Mouse (Mus musculus) heart, embryonic 11.5 days (tissue): Measurements from ENCODE around the gene 4930579F01Rik. TPM values are rescaled to one million over a fixed set of nuclear protein-coding genes. Genes with fewer than 3 reads are reported as not detected.

Source experiments
- ATAC-seq: fragments of 200-750 bp; cut with Nextera tagmentation; replicated peaks from 2 replicates; pipeline ENCODE4 v1.8.0; 2017; ENCODE audit warnings: moderate library complexity; ENCODE audit not compliant: insufficient number of reproducible peaks, low FRiP score, low TSS enrichment
- H3K27ac ChIP-seq: fragments of 300-500 bp; sonication (generic); 2 replicates; pipeline ENCODE4 v1.5.1; 2014; ENCODE audit warnings: mild to moderate bottlenecking, low read depth, low read length
- H3K27me3 ChIP-seq: fragments of 300-500 bp; sonication (generic); 2 replicates; pipeline ENCODE4 v1.6.1; 2014; ENCODE audit warnings: mild to moderate bottlenecking, low read length, mixed read lengths; ENCODE audit not compliant: control insufficient read depth, insufficient read depth
- H3K36me3 ChIP-seq: fragments of 300-500 bp; sonication (generic); 2 replicates; pipeline ENCODE4 v1.6.1; 2014; ENCODE audit warnings: mild to moderate bottlenecking, low read length, moderate library complexity, mixed read lengths; ENCODE audit not compliant: control insufficient read depth, insufficient read depth
- H3K4me1 ChIP-seq: fragments of 300-500 bp; sonication (generic); 2 replicates; pipeline ENCODE4 v1.6.1; 2014; ENCODE audit warnings: low read length; ENCODE audit not compliant: control insufficient read depth, insufficient read depth
- H3K4me2 ChIP-seq: fragments of 300-500 bp; sonication (generic); 2 replicates; pipeline ENCODE4 v1.6.1; 2014; ENCODE audit warnings: mild to moderate bottlenecking, moderate library complexity
- H3K4me3 ChIP-seq: fragments of 300-500 bp; sonication (generic); 2 replicates; pipeline ENCODE4 v1.5.1; 2014; ENCODE audit warnings: low read depth, low read length
- H3K9ac ChIP-seq: fragments of 300-500 bp; sonication (generic); 2 replicates; pipeline ENCODE4 v1.6.1; 2014; ENCODE audit warnings: mild to moderate bottlenecking, low read depth, low read length, moderate library complexity
- H3K9me3 ChIP-seq: fragments of 300-500 bp; sonication (generic); replicated peaks from 2 replicates; pipeline ENCODE4 v1.6.1; 2016; ENCODE audit warnings: low read length; ENCODE audit not compliant: control insufficient read depth
- WGBS: fragments of 180-500 bp; shearing (Covaris S2); extraction: QIAGEN DNeasy Blood & Tissue Kit; methylation state at CpG from one replicate; pipeline ENCODE4 v1.1.7; 2014; ENCODE audit not compliant: insufficient replicate concordance; 5-methylcytosine and 5-hydroxymethylcytosine counted together
- polyA plus RNA-seq: library from polyadenylated mRNA; unstranded; fragments of >200 nt; fragmentation: Nextera tagmentation; extraction: Ambion mirVana; gene quantifications from 2 replicates; pipeline ENCODE4 v1.2.1, GENCODE M21; 2014

4930579F01Rik gene
- polyA plus RNA-seq, 1 experiment from 2014 or later, result not detected

- Histone ChIP-seq H3K4me1 (no peaks in the 10 kb centered on the region), H3K4me3 (no peak overlapping the region), H3K9me3 (no peaks in the 10 kb centered on the region), H3K27me3 (no peaks in the 10 kb centered on the region), H3K36me3 (no peaks in the 10 kb centered on the region), H3K9ac (no peak overlapping the region), H3K27ac (no peak overlapping the region), H3K4me2 (no peak overlapping the region)
- no peak for ATAC-seq
- WGBS, result 86% methylated on average over 1 of the region's 1 CpGs
Observed at GRCm38 (mm10) chr3:138134528-138134927, 59.1 kb downstream of the 4930579F01Rik start.

- WGBS, result 75% methylated on average over 11 of the region's 11 CpGs
- H3K4me3 ChIP-seq, result no peak overlapping the region
- no peak overlapping the region for H3K27ac ChIP-seq
- no peak overlapping the region for H3K9ac ChIP-seq
- no peaks in the 10 kb centered on the region for H3K36me3 ChIP-seq
- ATAC-seq, result no peak
- peaks cover 4% of the 10 kb centered on the region; the same call in 1 of the 2 replicates for H3K4me1 ChIP-seq
- no peaks in the 10 kb centered on the region for H3K9me3 ChIP-seq
- no peak overlapping the region for H3K4me2 ChIP-seq
- no peaks in the 10 kb centered on the region for H3K27me3 ChIP-seq
Observed at GRCm38 (mm10) chr3:138133916-138134315, 59.7 kb downstream of the 4930579F01Rik start.

GRCm38 (mm10) chr3:138133463-138133862, 60.2 kb downstream of the 4930579F01Rik start:
- 88% methylated on average over 8 of the region's 8 CpGs for WGBS

GRCm38 (mm10) chr3:138131168-138131567, 62.5 kb downstream of the 4930579F01Rik start:
- Histone ChIP-seq H3K27ac (no peak overlapping the region), H3K4me2 (no peak overlapping the region), H3K9me3 (no peaks in the 10 kb centered on the region), H3K9ac (no peak overlapping the region), H3K4me1 (peaks cover 6% of the 10 kb centered on the region; the same call in 1 of the 2 replicates), H3K4me3 (no peak overlapping the region), H3K36me3 (no peaks in the 10 kb centered on the region), H3K27me3 (no peaks in the 10 kb centered on the region)
- no peak for ATAC-seq
- WGBS, result 46% methylated on average over 9 of the region's 9 CpGs

More at GRCm38 (mm10) chr3:138133463-138133862, 60.2 kb downstream of the 4930579F01Rik start:
- Histone ChIP-seq H3K4me1 (peaks cover 6% of the 10 kb centered on the region; the same call in 1 of the 2 replicates), H3K4me2 (no peak overlapping the region), H3K36me3 (no peaks in the 10 kb centered on the region), H3K27me3 (no peaks in the 10 kb centered on the region), H3K9ac (no peak overlapping the region), H3K9me3 (no peaks in the 10 kb centered on the region), H3K27ac (no peak overlapping the region), H3K4me3 (no peak overlapping the region)
- ATAC-seq, result no peak

- no peak overlapping the region for H3K27ac ChIP-seq
- WGBS, result 59% methylated on average over 1 of the region's 1 CpGs
Observed at GRCm38 (mm10) chr3:138130692-138131091, 62.9 kb downstream of the 4930579F01Rik start.

GRCm38 (mm10) chr3:138129110-138129509, 64.5 kb downstream of the 4930579F01Rik start:
- H3K27me3 ChIP-seq, result no peaks in the 10 kb centered on the region
- H3K4me2 ChIP-seq, result no peak overlapping the region
- H3K9ac ChIP-seq, result no peak overlapping the region
- 74% methylated on average over 6 of the region's 6 CpGs for WGBS
- no peak overlapping the region for H3K4me3 ChIP-seq
- H3K4me1 ChIP-seq, result peaks cover 6% of the 10 kb centered on the region; the same call in 1 of the 2 replicates
- H3K9me3 ChIP-seq, result no peaks in the 10 kb centered on the region
- no peak overlapping the region for H3K27ac ChIP-seq
- no peak for ATAC-seq
- no peaks in the 10 kb centered on the region for H3K36me3 ChIP-seq

More at GRCm38 (mm10) chr3:138130692-138131091, 62.9 kb downstream of the 4930579F01Rik start:
- Histone ChIP-seq H3K27me3 (no peaks in the 10 kb centered on the region), H3K36me3 (no peaks in the 10 kb centered on the region), H3K9ac (no peak overlapping the region), H3K4me2 (no peak overlapping the region), H3K4me1 (peaks cover 6% of the 10 kb centered on the region; the same call in 1 of the 2 replicates), H3K4me3 (no peak overlapping the region), H3K9me3 (no peaks in the 10 kb centered on the region)
- no peak for ATAC-seq

GRCm38 (mm10) chr3:138123842-138124241, 69.8 kb downstream of the 4930579F01Rik start:
- H3K27me3 ChIP-seq, result no peaks in the 10 kb centered on the region
- ATAC-seq, result no peak
- H3K9me3 ChIP-seq, result no peaks in the 10 kb centered on the region
- H3K9ac ChIP-seq, result no peak overlapping the region
- WGBS, result 75% methylated on average over 10 of the region's 10 CpGs
- H3K4me1 ChIP-seq, result peaks cover 2% of the 10 kb centered on the region; the same call in 1 of the 2 replicates
- H3K4me3 ChIP-seq, result no peak overlapping the region
- no peaks in the 10 kb centered on the region for H3K36me3 ChIP-seq
- H3K27ac ChIP-seq, result no peak overlapping the region
- no peak overlapping the region for H3K4me2 ChIP-seq

GRCm38 (mm10) chr3:138121461-138121860, 72.2 kb downstream of the 4930579F01Rik start:
- no peak overlapping the region for H3K4me3 ChIP-seq
- WGBS, result 88% methylated on average over 2 of the region's 2 CpGs
- ATAC-seq, result no peak

GRCm38 (mm10) chr3:138119444-138120105, 74.0 kb downstream of the 4930579F01Rik start:
- Histone ChIP-seq H3K27me3 (no peaks in the 10 kb centered on the region), H3K4me1 (0 out of 2 replicates have a peak, but pooled peaks cover 3% of the 10 kb centered on the region), H3K36me3 (no peaks in the 10 kb centered on the region), H3K9ac (no peak overlapping the region), H3K9me3 (no peaks in the 10 kb centered on the region), H3K4me3 (no peak overlapping the region), H3K4me2 (no peak overlapping the region), H3K27ac (no peak overlapping the region)
- ATAC-seq, result 0 out of 2 replicates have a peak, but pooled peaks have one; percentile 35
- WGBS, result 74% methylated on average over 16 of the region's 16 CpGs

More at GRCm38 (mm10) chr3:138121461-138121860, 72.2 kb downstream of the 4930579F01Rik start:
- H3K27ac ChIP-seq, result no peak overlapping the region
- no peaks in the 10 kb centered on the region for H3K36me3 ChIP-seq
- H3K27me3 ChIP-seq, result no peaks in the 10 kb centered on the region
- no peak overlapping the region for H3K9ac ChIP-seq
- H3K4me1 ChIP-seq, result 0 out of 2 replicates have a peak, but pooled peaks cover 3% of the 10 kb centered on the region
- H3K9me3 ChIP-seq, result no peaks in the 10 kb centered on the region
- no peak overlapping the region for H3K4me2 ChIP-seq
